Mouse (Mus musculus) forelimb bud, embryonic 11.5 days (tissue): ENCODE results near the gene Trp53tg5.

ENCODE experiments used
- DNase-seq: peaks from one replicate; pipeline ENCODE4 v3.0.0-alpha.2; 2012; ENCODE audit warnings: low read depth, low spot score

Trp53tg5 gene

DNA sequence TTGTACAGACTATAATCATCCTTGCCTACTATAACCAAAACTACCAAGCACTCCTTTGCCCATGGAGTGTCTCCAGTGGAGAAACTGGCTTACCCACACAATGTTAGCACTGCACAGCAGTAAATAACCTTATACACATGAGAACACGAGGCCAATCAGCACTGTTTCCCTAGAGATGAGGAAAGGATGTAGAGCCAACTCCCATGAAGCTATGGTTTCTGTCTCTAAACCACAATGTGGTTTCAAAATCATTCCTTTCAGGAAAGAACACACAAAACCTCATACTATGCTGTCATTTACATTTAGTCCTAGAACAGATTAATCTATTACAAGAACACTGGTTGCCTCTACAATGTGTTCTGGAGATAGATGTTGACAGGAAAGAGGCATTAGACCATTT, 22.8 kb upstream of the Trp53tg5 start:
- no peak for DNase-seq

GRCm38 (mm10) chr2:164494126-164494525, 20.6 kb upstream of the Trp53tg5 start:
- no peak for DNase-seq

DNA sequence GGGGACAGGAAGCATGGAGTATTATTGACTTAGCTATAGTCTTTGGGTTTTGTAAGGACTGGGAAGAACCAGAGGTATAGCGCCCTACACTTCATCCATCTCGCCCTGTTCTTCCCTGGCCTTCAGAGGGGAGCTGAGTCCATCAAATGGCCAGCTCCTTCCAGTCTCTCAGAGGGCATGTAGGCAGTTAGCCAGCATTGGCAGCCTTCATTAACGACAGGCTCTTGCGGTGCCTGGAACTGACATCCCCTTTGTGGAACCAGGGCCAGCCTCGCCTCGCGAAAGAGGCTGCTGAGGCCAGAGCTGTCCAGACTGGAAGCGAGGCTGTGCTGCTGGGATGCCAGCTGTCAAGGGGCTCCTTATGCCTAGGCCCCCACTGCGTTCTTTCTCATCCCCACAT, 14.3 kb upstream of the Trp53tg5 start:
- DNase-seq, result no peak

DNA sequence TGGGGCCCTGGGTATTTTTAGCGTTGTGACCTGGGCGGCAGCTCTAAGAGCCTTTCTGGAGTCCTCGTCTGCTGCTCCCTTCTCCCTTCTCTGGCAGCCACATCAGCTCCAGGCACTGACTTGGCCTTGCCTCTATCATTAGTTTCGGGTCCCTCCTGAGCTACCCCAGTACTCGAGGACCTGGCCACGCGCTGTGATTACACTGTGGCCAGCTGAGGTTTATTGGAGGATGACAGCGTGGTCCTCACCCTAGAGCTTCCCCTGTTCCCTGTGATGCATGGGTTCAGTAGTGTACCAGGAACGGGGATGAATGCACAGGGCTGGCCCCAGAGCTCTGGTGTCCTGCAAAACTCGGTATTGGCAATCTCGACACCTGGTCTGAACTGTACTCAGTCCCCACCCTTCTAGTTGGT, 13.6 kb upstream of the Trp53tg5 start:
- no peak for DNase-seq

GRCm38 (mm10) chr2:164486258-164487114, 13.0 kb upstream of the Trp53tg5 start:
- no peak for DNase-seq

DNA sequence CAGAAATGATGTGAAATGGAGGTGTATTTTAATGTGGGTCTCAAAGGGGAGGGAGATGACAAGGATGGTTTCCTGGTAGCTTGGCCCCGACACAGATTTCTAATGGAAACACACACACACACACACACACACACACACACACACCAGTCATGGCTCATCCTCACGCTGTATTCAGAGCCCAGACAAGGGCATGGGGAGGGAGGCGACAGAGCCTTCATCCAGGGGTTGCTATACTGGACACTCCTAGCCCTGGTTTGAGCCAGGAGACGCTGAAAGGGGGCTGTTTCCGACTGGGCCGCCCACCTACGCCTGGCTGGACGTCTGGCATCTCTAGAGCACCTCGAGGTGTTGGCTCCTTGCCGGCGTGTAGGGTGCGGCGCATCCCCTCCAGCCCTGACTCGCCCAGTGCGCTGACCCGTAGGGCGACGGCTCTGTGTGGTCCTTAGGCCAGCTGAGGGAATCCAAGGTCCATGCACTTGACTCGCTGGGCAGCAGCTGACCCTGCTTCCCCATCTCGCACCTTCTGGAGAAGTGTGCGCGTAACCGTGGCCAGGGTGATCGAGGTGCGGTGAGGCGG, 12.2 kb upstream of the Trp53tg5 start, which contains the start of gene Dbndd2:
Gene Dbndd2, plus strand, starts transcription at position 426 of the 577 bp plus-strand sequence.
- DNase-seq, result no peak

- peak; percentile 58 for DNase-seq
Observed at GRCm38 (mm10) chr2:164470254-164470653, 3.3 kb downstream of the Trp53tg5 start.

DNA sequence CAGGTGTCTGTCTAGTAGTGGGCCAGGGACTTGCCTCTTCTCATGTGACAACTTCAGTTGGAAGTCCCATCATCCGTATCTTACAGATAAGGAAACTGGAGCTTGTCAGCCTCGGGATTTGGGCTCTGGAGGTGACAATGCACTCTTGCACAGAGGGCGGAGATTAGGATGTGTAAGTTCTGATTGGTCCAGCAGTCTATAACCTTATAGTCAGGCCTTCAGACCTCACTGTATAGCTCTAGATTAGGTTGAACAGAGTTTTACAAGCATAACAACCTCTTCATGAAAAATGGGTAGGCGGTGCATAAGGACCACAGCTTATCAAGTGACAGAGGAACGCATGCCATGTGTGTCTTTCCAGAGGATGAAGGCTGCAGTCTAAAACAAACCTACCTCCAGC, 6.7 kb downstream of the Trp53tg5 start:
- no peak for DNase-seq

GRCm38 (mm10) chr2:164465161-164465560, 8.4 kb downstream of the Trp53tg5 start:
- DNase-seq, result no peak

GRCm38 (mm10) chr2:164460745-164461551, 12.6 kb downstream of the Trp53tg5 start, which contains the start of gene Gm20458:
TSS of gene Gm20458 (plus strand) at chr2:164460967.
- DNase-seq, result peak; percentile 98

- no peak for DNase-seq
Observed at GRCm38 (mm10) chr2:164458535-164458934, 15.0 kb downstream of the Trp53tg5 start.

GRCm38 (mm10) chr2:164457942-164458341, 15.6 kb downstream of the Trp53tg5 start:
- no peak for DNase-seq

- DNase-seq, result no peak
Observed at GRCm38 (mm10) chr2:164456864-164457300, 16.6 kb downstream of the Trp53tg5 start, which contains the start of gene Sys1. TSS of gene Sys1 (plus strand) at chr2:164456964.

- no peak for DNase-seq
Observed at GRCm38 (mm10) chr2:164456413-164456812, 17.1 kb downstream of the Trp53tg5 start.

- no peak for DNase-seq
Observed at GRCm38 (mm10) chr2:164455421-164456190, 17.9 kb downstream of the Trp53tg5 start.

- no peak for DNase-seq
Observed at GRCm38 (mm10) chr2:164454846-164455245, 18.7 kb downstream of the Trp53tg5 start.

- DNase-seq, result no peak
Observed at GRCm38 (mm10) chr2:164453887-164454500, 19.5 kb downstream of the Trp53tg5 start.

GRCm38 (mm10) chr2:164453047-164453757, 20.3 kb downstream of the Trp53tg5 start:
- DNase-seq, result no peak

GRCm38 (mm10) chr2:164452000-164452676, 21.4 kb downstream of the Trp53tg5 start:
- peak; percentile 80 for DNase-seq
